Mouse (Mus musculus): Measurements from ENCODE around the gene Mllt3.

DNA sequence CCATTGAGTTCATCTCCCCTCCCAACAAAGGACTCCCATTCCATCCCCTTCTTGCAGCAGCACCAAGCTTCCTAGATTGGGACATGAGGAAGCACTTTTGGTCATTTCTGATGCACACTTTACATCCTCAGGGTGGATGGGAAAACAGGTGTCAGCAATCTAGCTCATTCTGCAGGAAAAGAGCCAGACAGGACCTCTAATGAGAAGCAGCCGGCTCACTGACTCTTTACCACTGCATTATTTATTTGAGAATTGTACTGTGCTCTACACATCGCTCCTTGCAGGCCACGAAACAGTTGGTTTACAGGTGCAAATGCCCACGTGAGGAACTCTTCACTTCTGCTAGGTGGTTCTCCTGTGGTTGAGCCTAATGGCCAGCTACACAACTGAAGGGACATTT is 237.9 kb downstream of the Mllt3 start:
- no peak for TF ChIP-seq CTCF (IDR thresholded peaks at IDR 0.05; ENCODE audit: control insufficient read depth, insufficient read depth, low read length)
- TF ChIP-seq POLR2A (IDR thresholded peaks at IDR 0.05; ENCODE audit: borderline replicate concordance, control insufficient read depth, low read depth, low read length) = no peak
